Mouse (Mus musculus) intestine, postnatal 0 days (tissue): ENCODE results near the gene Tmem145. TPM values are rescaled to one million over a fixed set of nuclear protein-coding genes. Genes with fewer than 3 reads are reported as not detected.
A peak's percentile ranks its signal among the peaks of the same experiment; 100 is the strongest.
"Not testable (repeated sequence)": the region's sequence is repeated elsewhere in the genome, so short reads cannot be mapped to it uniquely, and the experiment has no call there.

Source experiments
- ATAC-seq: fragments of 200-750 bp; cut with Nextera tagmentation; 2 replicates; pipeline ENCODE4 v1.8.0; 2017; ENCODE audit warnings: mild to moderate bottlenecking, moderate TSS enrichment, moderate library complexity
- H3K27ac ChIP-seq: fragments of 300-500 bp; sonication (generic); 2 replicates; pipeline ENCODE4 v1.5.1; 2014; ENCODE audit warnings: mild to moderate bottlenecking, low read depth, low read length, moderate library complexity
- H3K27me3 ChIP-seq: fragments of 300-500 bp; sonication (generic); replicated peaks from 2 replicates; pipeline ENCODE4 v1.6.1; 2014; ENCODE audit warnings: low read length, mixed read lengths; ENCODE audit not compliant: control insufficient read depth, insufficient read depth
- H3K36me3 ChIP-seq: fragments of 300-500 bp; sonication (generic); 2 replicates; pipeline ENCODE4 v1.6.1; 2014; ENCODE audit warnings: mild to moderate bottlenecking, moderate library complexity; ENCODE audit not compliant: control insufficient read depth, insufficient read depth
- H3K4me1 ChIP-seq: fragments of 300-500 bp; sonication (generic); replicated peaks from 2 replicates; pipeline ENCODE4 v1.6.1; 2014; ENCODE audit warnings: antibody characterized with exemption, low read length, mixed read lengths; ENCODE audit not compliant: control insufficient read depth, insufficient read depth
- H3K4me2 ChIP-seq: fragments of 300-500 bp; sonication (generic); replicated peaks from 2 replicates; pipeline ENCODE4 v1.6.1; 2014; ENCODE audit warnings: low read depth, mild to moderate bottlenecking, moderate library complexity
- H3K4me3 ChIP-seq: fragments of 300-500 bp; sonication (generic); 2 replicates; pipeline ENCODE4 v1.5.1; 2014; ENCODE audit warnings: low read depth, low read length
- H3K9ac ChIP-seq: fragments of 300-500 bp; sonication (generic); 2 replicates; pipeline ENCODE4 v1.6.1; 2014; ENCODE audit warnings: mild to moderate bottlenecking, low read depth, low read length
- H3K9me3 ChIP-seq: fragments of 300-500 bp; sonication (generic); 2 replicates; pipeline ENCODE4 v1.6.1; 2016; ENCODE audit warnings: mixed run types; ENCODE audit not compliant: control insufficient read depth
- CTCF ChIP-seq: sonication (generic); IDR thresholded peaks from 2 replicates; pipeline ENCODE4 v1.5.1; 2016; ENCODE audit warnings: low read depth, mild to moderate bottlenecking, control low read depth, antibody characterized with exemption, moderate library complexity
- WGBS: fragments of 180-500 bp; shearing (Covaris S2); extraction: QIAGEN DNeasy Blood & Tissue Kit; methylation state at CpG from one replicate; pipeline ENCODE4 v1.1.7; 2014; 5-methylcytosine and 5-hydroxymethylcytosine counted together
- polyA plus RNA-seq: library from polyadenylated mRNA; unstranded; fragments of >200 nt; fragmentation: Nextera tagmentation; extraction: Ambion mirVana; gene quantifications from 2 replicates; pipeline ENCODE4 v1.2.1, GENCODE M21; 2015

The Tmem145 gene
- polyA plus RNA-seq: 0.69 and 0.92 TPM in 2 replicates

- H3K4me1 ChIP-seq: 0 out of 2 replicates have a peak, but pooled peaks cover 2% of the 10 kb centered on the region
- ATAC-seq: peak; percentile 71
- H3K27me3 ChIP-seq: peaks cover 26% of the 10 kb centered on the region
- no peaks in the 10 kb centered on the region for H3K36me3 ChIP-seq
- H3K9me3 ChIP-seq: no peaks in the 10 kb centered on the region
- peak; percentile 6; the same call in 1 of the 2 replicates for TF ChIP-seq CTCF
- peak within 1 kb of the TSS; percentile 7; the same call in 1 of the 2 replicates for H3K9ac ChIP-seq
- H3K27ac ChIP-seq: no peak within 1 kb of the TSS
- H3K4me2 ChIP-seq: peak within 1 kb of the TSS; percentile 95
- peak within 1 kb of the TSS; percentile 49 for H3K4me3 ChIP-seq
- under 1% methylated on average over 47 of the region's 47 CpGs for WGBS
Measured at GRCm38 (mm10) chr7:25305956-25306613, at the start of gene Tmem145. TSS of gene Tmem145 (plus strand) at chr7:25306106.

GRCm38 (mm10) chr7:25261896-25262295 is 44.0 kb upstream of the Tmem145 start:
- Histone ChIP-seq H3K4me1 (no peaks in the 10 kb centered on the region; the same call in 1 of the 2 replicates), H3K4me3 (no peak overlapping the region), H3K9me3 (no peaks in the 10 kb centered on the region), H3K4me2 (no peak overlapping the region), H3K27ac (no peak overlapping the region), H3K27me3 (no peaks in the 10 kb centered on the region), H3K9ac (no peak overlapping the region), H3K36me3 (no peaks in the 10 kb centered on the region)
- no peak for TF ChIP-seq CTCF
- 78% methylated on average over 1 of the region's 1 CpGs for WGBS
- ATAC-seq: no peak

GRCm38 (mm10) chr7:25263968-25264870 is 41.7 kb upstream of the Tmem145 start:
- no peak for TF ChIP-seq CTCF
- Histone ChIP-seq H3K27ac (no peak overlapping the region), H3K4me2 (no peak overlapping the region), H3K27me3 (no peaks in the 10 kb centered on the region), H3K4me3 (no peak overlapping the region), H3K36me3 (no peaks in the 10 kb centered on the region), H3K4me1 (no peaks in the 10 kb centered on the region; the same call in 1 of the 2 replicates), H3K9ac (no peak overlapping the region), H3K9me3 (no peaks in the 10 kb centered on the region)
- WGBS: 48% methylated on average over 17 of the region's 17 CpGs
- ATAC-seq: no peak

- H3K27ac ChIP-seq, H3K9me3 ChIP-seq, H3K27me3 ChIP-seq, H3K36me3 ChIP-seq, ATAC-seq, H3K4me3 ChIP-seq, H3K4me2 ChIP-seq, H3K4me1 ChIP-seq, H3K9ac ChIP-seq: not testable (repeated sequence)
- WGBS: 81% methylated on average over 5 of the region's 5 CpGs
Measured at GRCm38 (mm10) chr7:25265743-25266142, 40.2 kb upstream of the Tmem145 start.

- H3K9me3 ChIP-seq: no peaks in the 10 kb centered on the region
- H3K9ac ChIP-seq: no peak overlapping the region
- WGBS: 87% methylated on average over 8 of the region's 8 CpGs
- H3K27me3 ChIP-seq: no peaks in the 10 kb centered on the region
- no peaks in the 10 kb centered on the region; the same call in 1 of the 2 replicates for H3K4me1 ChIP-seq
- no peak for TF ChIP-seq CTCF
- peak overlapping the region; percentile 59; the same call in 1 of the 2 replicates for H3K4me2 ChIP-seq
- H3K36me3 ChIP-seq: peaks cover 7% of the 10 kb centered on the region; the same call in 1 of the 2 replicates
- ATAC-seq: no peak
- no peak overlapping the region for H3K4me3 ChIP-seq
- H3K27ac ChIP-seq: no peak overlapping the region
Measured at GRCm38 (mm10) chr7:25266180-25266962, 39.5 kb upstream of the Tmem145 start.
